Mouse (Mus musculus) kidney, adult 2 months (tissue): ENCODE data around the gene Gcgr.

Experiments
- CTCF ChIP-seq: fragments of 200-500 bp; conservative IDR thresholded peaks from 2 replicates; pipeline ENCODE4 v1.5.1; 2011; ENCODE audit warnings: low read depth, mild to moderate bottlenecking, control low read depth, low read length, moderate library complexity, mixed read lengths; ENCODE audit not compliant: insufficient read depth, insufficient read length
- POLR2A ChIP-seq: fragments of 200-500 bp; IDR thresholded peaks from one replicate; pipeline ENCODE4 v1.6.1; 2011; ENCODE audit warnings: low read depth, low read length, control low read depth

DNA sequence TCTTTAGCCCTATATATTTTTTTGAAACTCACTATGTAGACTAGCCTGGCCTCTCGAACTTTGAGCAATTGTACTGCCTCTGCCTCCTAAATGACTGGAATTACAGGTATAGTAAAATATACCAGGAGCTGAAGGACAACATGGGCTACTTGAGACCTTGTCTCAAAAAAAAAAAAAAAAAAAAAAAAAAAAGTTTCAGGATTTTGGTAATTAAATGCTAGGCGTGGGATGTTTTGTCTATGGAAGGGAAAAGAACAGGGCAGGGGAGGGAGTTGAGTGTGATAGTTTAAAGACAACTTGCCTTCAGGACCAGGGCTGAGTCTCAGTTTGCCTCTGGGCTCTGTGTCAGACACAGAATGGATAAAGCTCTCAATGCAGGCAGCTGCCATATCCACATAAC is 44.5 kb downstream of the Gcgr start:
- TF ChIP-seq POLR2A (no peak), CTCF (no peak)
